Mouse (Mus musculus) MEL (cell line): Measurements from ENCODE around the gene Patz1.
A peak's percentile ranks its signal among the peaks of the same experiment; 100 is the strongest.

Experiments used
- CHD1 ChIP-seq: IDR thresholded peaks from 2 replicates; pipeline ENCODE4 v1.6.1; 2012; ENCODE audit warnings: low read depth, mild to moderate bottlenecking, inconsistent platforms, low read length, improper control_type of control experiment
- CHD2 ChIP-seq: IDR thresholded peaks from 2 replicates; pipeline ENCODE4 v1.6.1; 2011; ENCODE audit warnings: low read length, improper control_type of control experiment
- CTCF ChIP-seq, 3 experiments: IDR thresholded peaks in 2 of 3; conservative IDR thresholded peaks in 1 of 3; 2 replicates each; pipeline ENCODE4 v1.5.1; 2011 to 2012; ENCODE audit warnings: low read length in 3 of 3, low read depth in 2 of 3, mild to moderate bottlenecking in 2 of 3, improper control_type of control experiment in 1 of 3, inconsistent platforms in 1 of 3, mixed read lengths in 1 of 3, moderate library complexity in 1 of 3; ENCODE audit not compliant: control insufficient read depth in 1 of 3, insufficient read depth in 1 of 3, poor library complexity in 1 of 3, severe bottlenecking in 1 of 3
- EP300 ChIP-seq, 2 experiments: IDR thresholded peaks; 2 replicates each; pipeline ENCODE4 v1.6.1; 2011; ENCODE audit warnings: improper control_type of control experiment in 2 of 2, low read length in 2 of 2, low read depth in 1 of 2, mild to moderate bottlenecking in 1 of 2
- ETS1 ChIP-seq: IDR thresholded peaks from 2 replicates; pipeline ENCODE4 v1.6.1; 2012; ENCODE audit warnings: low read depth, mild to moderate bottlenecking, inconsistent platforms, low read length, improper control_type of control experiment, moderate library complexity
- GATA1 ChIP-seq: IDR thresholded peaks from 2 replicates; pipeline ENCODE4 v1.6.1; 2011; ENCODE audit warnings: low read depth, low read length, improper control_type of control experiment
- HCFC1 ChIP-seq: IDR thresholded peaks from 2 replicates; pipeline ENCODE4 v1.6.1; 2012; ENCODE audit warnings: low read depth, mild to moderate bottlenecking, inconsistent platforms, low read length, improper control_type of control experiment, moderate library complexity
- MAZ ChIP-seq: IDR thresholded peaks from 2 replicates; pipeline ENCODE4 v1.6.1; 2012; ENCODE audit warnings: low read depth, mild to moderate bottlenecking, inconsistent platforms, low read length, improper control_type of control experiment
- NELFE ChIP-seq: IDR thresholded peaks from 2 replicates; pipeline ENCODE4 v1.6.1; 2011; ENCODE audit warnings: low read depth, low read length, improper control_type of control experiment
- TBP ChIP-seq: IDR thresholded peaks from 2 replicates; pipeline ENCODE4 v1.8.0; 2011; ENCODE audit warnings: low read depth, low read length, improper control_type of control experiment
- USF1 ChIP-seq: IDR thresholded peaks from 2 replicates; pipeline ENCODE4 v1.6.1; 2014; ENCODE audit warnings: low read depth, mild to moderate bottlenecking, inconsistent platforms, low read length, improper control_type of control experiment, moderate library complexity
- ZC3H11A ChIP-seq: IDR thresholded peaks from 2 replicates; pipeline ENCODE4 v1.6.1; 2012; ENCODE audit warnings: low read depth, mild to moderate bottlenecking, inconsistent platforms, low read length, improper control_type of control experiment
- ZMIZ1 ChIP-seq: IDR thresholded peaks from 2 replicates; pipeline ENCODE4 v1.6.1; 2012; ENCODE audit warnings: low read depth, mild to moderate bottlenecking, inconsistent platforms, low read length, improper control_type of control experiment, moderate library complexity
- ZNF384 ChIP-seq: IDR thresholded peaks from 2 replicates; pipeline ENCODE4 v1.6.1; 2012; ENCODE audit warnings: low read depth, mild to moderate bottlenecking, inconsistent platforms, low read length, improper control_type of control experiment

DNA sequence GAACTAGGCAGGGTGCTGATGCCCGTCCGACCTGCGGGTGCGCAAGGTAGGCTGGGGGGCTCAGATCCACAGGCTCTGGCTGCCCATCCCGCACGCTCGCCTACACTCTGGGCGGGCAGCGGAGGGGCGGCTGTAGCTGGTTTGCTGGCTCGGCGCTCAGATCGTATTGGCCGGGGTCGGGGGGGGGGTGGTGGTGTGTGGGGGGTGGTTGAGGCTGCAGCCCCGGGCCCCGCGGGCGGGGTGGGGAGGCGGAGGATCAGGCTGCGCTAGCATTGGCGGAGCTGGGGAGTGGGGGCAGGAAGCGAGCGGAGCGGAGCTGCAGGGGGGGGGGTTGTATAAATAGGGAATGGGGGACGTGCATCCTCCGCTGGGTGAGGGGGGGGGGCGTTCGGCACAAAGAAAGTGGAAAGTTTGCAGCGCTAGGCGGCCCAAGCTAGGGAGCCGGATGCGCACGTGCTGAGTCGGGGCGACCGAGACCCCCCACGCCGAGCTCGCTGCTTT is 678 bp downstream of the Patz1 start:
- TF ChIP-seq USF1 (no peak), ZC3H11A (no peak), EP300 (IDR thresholded peaks at IDR 0.05; ENCODE audit: low read depth in 1 of 2, low read length in 2 of 2) (no peak), MAZ (no peak), ZNF384 (no peak), HCFC1 (no peak), CTCF (IDR thresholded peaks at IDR 0.05 in 2 of 3, conservative IDR thresholded peaks at IDR 0.05 in 1 of 3; ENCODE audit: control insufficient read depth in 1 of 3, insufficient read depth in 1 of 3, low read depth in 2 of 3, low read length in 3 of 3, poor library complexity in 1 of 3, severe bottlenecking in 1 of 3) (no peak), CHD2 (no peak), CHD1 (no peak), TBP (no peak), GATA1 (no peak), ZMIZ1 (no peak), NELFE (peak; percentile 9), ETS1 (no peak)
